Mouse (Mus musculus) intestine, embryonic 14.5 days (tissue): Measurements from ENCODE around the gene Hist1h2bh. TPM values are rescaled to one million over a fixed set of nuclear protein-coding genes. Genes with fewer than 3 reads are reported as not detected.
A peak's percentile ranks its signal among the peaks of the same experiment; 100 is the strongest.

ENCODE experiments used
- ATAC-seq: fragments of 200-750 bp; cut with Nextera tagmentation; replicated peaks from 2 replicates; pipeline ENCODE4 v1.8.0; 2017; ENCODE audit warnings: low read depth, moderate number of reproducible peaks, moderate TSS enrichment, moderate library complexity; ENCODE audit not compliant: low FRiP score, low TSS enrichment
- DNase-seq: peaks from one replicate; pipeline ENCODE4 v3.0.0-alpha.2; 2018; ENCODE audit warnings: low spot score
- H3K27ac ChIP-seq: fragments of 300-500 bp; sonication (generic); 2 replicates; pipeline ENCODE4 v1.5.1; 2014; ENCODE audit warnings: low read depth, mild to moderate bottlenecking, control low read depth
- H3K27me3 ChIP-seq: fragments of 300-500 bp; sonication (generic); replicated peaks from 2 replicates; pipeline ENCODE4 v1.6.1; 2014; ENCODE audit warnings: low read length, control low read depth; ENCODE audit not compliant: control insufficient read depth, insufficient read depth
- H3K36me3 ChIP-seq: fragments of 300-500 bp; sonication (generic); 2 replicates; pipeline ENCODE4 v1.6.1; 2014; ENCODE audit warnings: low read length, control low read depth; ENCODE audit not compliant: control insufficient read depth, insufficient read depth
- H3K4me1 ChIP-seq: fragments of 300-500 bp; sonication (generic); replicated peaks from 2 replicates; pipeline ENCODE4 v1.6.1; 2014; ENCODE audit warnings: low read length, control low read depth, mixed read lengths; ENCODE audit not compliant: control insufficient read depth, insufficient read depth
- H3K4me2 ChIP-seq: fragments of 300-500 bp; sonication (generic); 2 replicates; pipeline ENCODE4 v1.6.1; 2014; ENCODE audit warnings: low read length
- H3K4me3 ChIP-seq: fragments of 300-500 bp; sonication (generic); 2 replicates; pipeline ENCODE4 v1.5.1; 2014; ENCODE audit warnings: low read depth, low read length, control low read depth, mixed read lengths
- H3K9ac ChIP-seq: fragments of 300-500 bp; sonication (generic); 2 replicates; pipeline ENCODE4 v1.6.1; 2014; ENCODE audit warnings: mild to moderate bottlenecking, low read length
- H3K9me3 ChIP-seq: fragments of 300-500 bp; sonication (generic); 2 replicates; pipeline ENCODE4 v1.6.1; 2016; ENCODE audit warnings: low read length, control low read depth; ENCODE audit not compliant: control insufficient read depth
- WGBS: fragments of 180-500 bp; shearing (Covaris S2); extraction: QIAGEN DNeasy Blood & Tissue Kit; methylation state at CpG from one replicate; pipeline ENCODE4 v1.1.7; 2014; 5-methylcytosine and 5-hydroxymethylcytosine counted together
- polyA plus RNA-seq: library from polyadenylated mRNA; unstranded; fragments of >200 nt; fragmentation: Nextera tagmentation; extraction: Ambion mirVana; gene quantifications from 2 replicates; pipeline ENCODE4 v1.2.1, GENCODE M21; 2014

The Hist1h2bh gene
- polyA plus RNA-seq, 1 experiment from 2014 or later = 1.1 TPM

DNA sequence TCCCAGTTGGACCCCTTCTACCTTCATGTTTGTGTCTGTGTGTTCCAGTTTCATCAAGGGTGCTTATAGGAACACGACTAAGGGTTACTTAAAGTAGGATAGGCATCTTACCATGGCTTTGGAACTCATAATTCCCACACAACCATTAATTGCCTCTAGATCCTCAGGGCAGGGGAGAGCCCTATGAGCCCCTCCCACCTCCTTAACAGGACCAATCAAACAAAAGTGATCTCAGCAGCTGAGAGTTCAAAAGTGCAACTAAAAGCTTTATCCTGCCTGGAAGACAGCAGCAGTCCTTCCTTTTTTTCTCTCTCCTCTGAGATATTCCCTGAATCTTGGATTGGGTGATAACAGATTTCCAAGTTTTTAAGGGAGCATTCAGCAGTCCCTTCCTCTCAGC is 33.1 kb downstream of the Hist1h2bh start:
- H3K4me1 ChIP-seq = peaks cover 19% of the 10 kb centered on the region
- 23% methylated on average over 1 of the region's 1 CpGs for WGBS
- ATAC-seq = peak; percentile 55; the same call in 1 of the 2 replicates
- H3K4me3 ChIP-seq = no peak overlapping the region
- H3K9me3 ChIP-seq = no peaks in the 10 kb centered on the region
- no peaks in the 10 kb centered on the region for H3K27me3 ChIP-seq
- no peaks in the 10 kb centered on the region for H3K36me3 ChIP-seq
- DNase-seq = no peak
- peak overlapping the region; percentile 43; the same call in 1 of the 2 replicates for H3K27ac ChIP-seq
- H3K4me2 ChIP-seq = peak overlapping the region; percentile 22; the same call in 1 of the 2 replicates
- no peak overlapping the region for H3K9ac ChIP-seq

DNA sequence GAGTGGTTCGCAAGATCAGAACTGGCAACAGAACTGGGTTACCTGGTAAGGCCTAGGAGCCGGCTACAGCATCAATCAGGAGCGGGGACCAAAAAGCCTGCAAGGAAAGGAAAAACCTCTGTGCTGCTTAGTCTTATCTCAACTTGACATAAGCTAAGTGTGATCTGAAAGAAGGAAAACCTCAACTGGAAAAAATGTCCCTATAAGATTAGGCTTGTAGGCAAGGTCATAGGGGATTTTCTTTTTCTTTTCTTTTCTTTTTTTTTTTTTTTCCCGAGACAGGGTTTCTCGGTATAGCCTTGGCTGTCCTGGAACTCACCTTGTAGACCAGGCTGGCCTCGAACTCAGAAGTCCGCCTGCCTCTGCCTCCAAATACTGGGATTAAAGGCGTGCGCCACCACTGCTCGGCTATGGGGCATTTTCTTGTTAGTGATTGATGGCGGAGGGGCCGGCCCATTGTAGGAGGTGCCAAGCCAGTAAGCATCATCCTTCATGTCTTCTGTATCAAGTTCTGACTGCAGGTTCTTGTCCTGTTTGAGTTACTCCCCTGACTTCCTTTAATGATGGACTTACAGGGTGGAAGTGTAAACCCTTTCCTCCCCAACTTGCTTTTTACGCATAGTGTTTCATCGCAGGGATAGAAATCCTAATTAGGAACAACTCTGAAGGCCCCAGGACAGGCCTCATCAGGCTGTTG is 36.2 kb downstream of the Hist1h2bh start:
- Histone ChIP-seq H3K9ac (no peak overlapping the region), H3K27me3 (no peaks in the 10 kb centered on the region), H3K27ac (no peak overlapping the region), H3K4me3 (no peak overlapping the region), H3K4me2 (peak overlapping the region; percentile 51; the same call in 1 of the 2 replicates), H3K9me3 (no peaks in the 10 kb centered on the region), H3K4me1 (peaks cover 23% of the 10 kb centered on the region), H3K36me3 (no peaks in the 10 kb centered on the region)
- no peak for DNase-seq
- no peak for ATAC-seq
- 38% methylated on average over 14 of the region's 14 CpGs for WGBS

DNA sequence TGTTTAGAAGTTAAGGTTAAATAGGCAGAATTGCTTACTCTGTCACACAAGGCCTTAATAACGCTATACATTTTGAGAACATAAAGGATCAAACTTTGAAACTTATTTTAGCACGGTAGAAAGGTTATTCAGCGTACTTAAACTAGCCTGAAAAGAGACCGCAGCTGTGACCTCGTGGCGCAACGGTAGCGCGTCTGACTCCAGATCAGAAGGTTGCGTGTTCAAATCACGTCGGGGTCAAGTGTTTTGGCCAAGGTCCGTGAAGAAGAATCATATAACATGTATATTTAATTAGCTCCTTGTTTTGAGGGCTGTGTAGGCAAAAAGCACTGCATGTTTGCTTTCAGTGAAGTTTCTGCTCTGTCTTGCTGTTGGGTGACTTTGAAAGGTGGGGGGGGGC is 36.8 kb downstream of the Hist1h2bh start:
- H3K9ac ChIP-seq = no peak overlapping the region
- no peaks in the 10 kb centered on the region for H3K27me3 ChIP-seq
- peak; percentile 85 for DNase-seq
- no peak overlapping the region for H3K27ac ChIP-seq
- peaks cover 23% of the 10 kb centered on the region for H3K4me1 ChIP-seq
- WGBS = 11% methylated on average over 13 of the region's 13 CpGs
- no peak for ATAC-seq
- H3K36me3 ChIP-seq = no peaks in the 10 kb centered on the region
- peak overlapping the region; percentile 51 for H3K4me2 ChIP-seq
- H3K4me3 ChIP-seq = peak overlapping the region; percentile 17; the same call in 1 of the 2 replicates
- H3K9me3 ChIP-seq = no peaks in the 10 kb centered on the region

DNA sequence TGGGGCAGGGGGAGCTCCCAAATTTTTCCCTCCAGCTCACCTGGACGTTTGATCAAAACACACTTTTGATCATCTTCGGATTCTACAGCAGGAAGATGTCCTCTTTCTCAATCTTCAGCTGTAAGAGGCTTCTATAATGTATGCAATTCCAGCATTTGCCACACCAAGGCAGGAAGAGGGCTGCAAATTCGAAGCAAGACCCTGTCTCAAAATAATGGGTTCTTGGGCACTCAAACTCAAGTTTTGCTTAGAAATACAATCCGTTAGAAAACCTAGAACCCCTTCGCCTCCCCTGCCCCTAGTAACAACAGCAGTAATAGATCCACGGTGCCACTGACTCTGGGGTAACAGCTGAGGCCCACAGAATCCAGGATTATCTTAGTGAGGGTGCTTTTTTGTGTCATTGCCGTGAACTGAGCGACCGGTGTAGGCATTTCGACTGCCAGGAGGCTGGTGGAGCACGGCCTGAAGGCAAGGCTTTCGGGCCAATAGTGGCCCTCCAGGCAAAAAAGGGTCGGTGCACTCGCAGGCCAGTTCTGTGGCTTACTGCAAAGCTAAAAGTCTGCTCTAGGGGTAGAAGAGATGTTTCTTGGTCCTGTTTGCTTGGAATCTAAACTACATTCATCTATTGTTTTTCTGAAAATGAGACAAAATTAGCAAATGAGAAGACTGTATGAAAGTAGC is 37.4 kb downstream of the Hist1h2bh start:
- 12% methylated on average over 14 of the region's 14 CpGs for whole genome bisulfite sequencing
- Histone ChIP-seq H3K4me3 (peak overlapping the region; percentile 17), H3K9ac (no peak overlapping the region), H3K36me3 (no peaks in the 10 kb centered on the region), H3K27me3 (no peaks in the 10 kb centered on the region), H3K4me2 (peak overlapping the region; percentile 51), H3K9me3 (no peaks in the 10 kb centered on the region), H3K4me1 (peaks cover 22% of the 10 kb centered on the region), H3K27ac (no peak overlapping the region)
- ATAC-seq = no peak
- no peak for DNase-seq

DNA sequence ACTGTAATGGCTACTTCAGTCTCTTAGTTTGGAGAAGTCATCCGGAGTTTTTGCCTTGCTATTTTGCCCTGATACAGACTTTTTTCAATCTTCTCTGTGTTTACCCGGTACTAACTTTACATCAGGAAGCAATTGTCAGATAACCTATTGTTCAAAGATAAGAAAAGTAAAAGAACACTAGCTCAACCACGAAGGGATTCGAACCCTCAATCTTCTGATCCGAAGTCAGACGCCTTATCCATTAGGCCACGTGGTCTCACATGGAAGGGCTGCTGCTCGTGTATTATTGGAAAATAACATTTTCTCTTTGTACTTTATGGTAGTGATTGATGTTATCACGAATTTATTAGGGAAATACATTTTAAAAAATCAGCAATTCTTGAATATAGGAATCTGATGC is 39.4 kb downstream of the Hist1h2bh start:
- H3K4me1 ChIP-seq = peaks cover 19% of the 10 kb centered on the region
- WGBS = 7% methylated on average over 9 of the region's 9 CpGs
- DNase-seq = peak; percentile 80
- no peak overlapping the region for H3K27ac ChIP-seq
- peak overlapping the region; percentile 29; the same call in 1 of the 2 replicates for H3K4me2 ChIP-seq
- H3K27me3 ChIP-seq = no peaks in the 10 kb centered on the region
- ATAC-seq = no peak
- no peaks in the 10 kb centered on the region for H3K9me3 ChIP-seq
- no peak overlapping the region for H3K4me3 ChIP-seq
- no peak overlapping the region for H3K9ac ChIP-seq
- no peaks in the 10 kb centered on the region for H3K36me3 ChIP-seq

DNA sequence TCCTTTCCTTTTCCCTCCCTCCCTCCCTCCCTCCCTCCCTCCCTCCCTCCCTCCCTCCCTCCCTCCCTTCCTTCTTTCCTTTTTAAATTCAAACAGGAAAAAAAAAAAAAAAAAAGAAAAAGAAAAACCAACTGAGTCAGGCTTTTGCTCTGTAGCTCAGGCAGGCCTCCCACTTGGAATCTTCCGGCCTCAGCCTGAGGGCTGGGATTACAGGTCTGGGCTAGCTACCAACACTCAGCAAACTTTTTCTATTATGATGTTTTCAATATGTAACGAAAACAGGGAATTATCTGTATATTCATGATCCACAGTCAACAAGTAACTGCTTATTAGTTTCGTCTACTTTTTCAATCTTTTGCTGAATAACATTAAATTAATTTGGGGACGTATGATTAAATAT is 40.3 kb downstream of the Hist1h2bh start:
- H3K36me3 ChIP-seq = no peaks in the 10 kb centered on the region
- peaks cover 21% of the 10 kb centered on the region for H3K4me1 ChIP-seq
- DNase-seq = no peak
- H3K9me3 ChIP-seq = no peaks in the 10 kb centered on the region
- no peak for ATAC-seq
- WGBS = 54% methylated on average over 4 of the region's 4 CpGs
- no peak overlapping the region for H3K4me2 ChIP-seq
- no peak overlapping the region for H3K27ac ChIP-seq
- H3K27me3 ChIP-seq = no peaks in the 10 kb centered on the region
- no peak overlapping the region for H3K4me3 ChIP-seq
- no peak overlapping the region for H3K9ac ChIP-seq

DNA sequence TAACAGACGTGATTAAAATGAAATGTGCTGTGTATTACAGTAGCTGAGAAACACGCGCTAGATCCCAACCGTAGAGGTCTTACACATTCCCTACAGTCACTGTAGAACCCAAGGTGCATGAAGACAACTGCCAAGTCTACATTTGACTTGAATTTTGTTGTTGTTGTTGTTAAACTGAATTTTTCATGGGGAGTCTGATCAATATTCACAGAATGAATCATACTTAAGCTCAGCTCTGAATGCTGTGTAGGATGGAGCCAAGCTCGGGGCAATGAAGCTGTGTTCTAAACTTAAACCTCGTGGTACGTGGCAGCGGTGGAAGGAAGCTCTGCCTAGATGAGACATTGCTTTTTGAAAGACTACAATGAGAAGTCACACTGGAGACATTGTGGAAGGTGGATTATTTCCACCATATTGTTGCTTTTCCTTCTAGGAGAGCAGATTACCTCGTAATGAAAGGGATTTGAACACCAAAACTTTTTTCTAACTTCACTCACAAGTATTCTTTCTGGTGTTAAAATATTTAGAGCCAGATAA is 41.1 kb downstream of the Hist1h2bh start:
- ATAC-seq = no peak
- WGBS = 42% methylated on average over 9 of the region's 9 CpGs
- no peak overlapping the region for H3K27ac ChIP-seq
- no peaks in the 10 kb centered on the region for H3K36me3 ChIP-seq
- no peak overlapping the region for H3K9ac ChIP-seq
- H3K27me3 ChIP-seq = no peaks in the 10 kb centered on the region
- peak overlapping the region; percentile 42 for H3K4me2 ChIP-seq
- H3K9me3 ChIP-seq = no peaks in the 10 kb centered on the region
- peaks cover 24% of the 10 kb centered on the region for H3K4me1 ChIP-seq
- no peak overlapping the region for H3K4me3 ChIP-seq
- no peak for DNase-seq

DNA sequence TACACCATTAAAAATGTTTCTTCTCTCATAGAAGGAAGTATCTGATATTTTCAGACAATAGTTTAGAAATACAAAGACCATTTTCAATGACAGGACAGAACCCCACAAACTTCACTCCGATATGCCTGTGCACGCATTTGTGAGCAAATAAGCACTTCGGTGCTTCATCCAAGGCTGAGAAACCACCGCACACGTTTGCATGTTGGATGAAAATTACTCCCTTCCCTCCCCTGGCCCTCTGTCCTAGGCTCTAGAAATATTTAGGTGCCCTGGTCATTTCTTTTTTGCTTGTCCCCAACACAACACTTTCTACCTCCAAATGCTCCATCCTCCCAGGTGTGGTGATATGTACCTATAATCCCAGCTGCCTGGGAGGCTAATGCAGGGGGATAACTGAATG is 41.7 kb downstream of the Hist1h2bh start:
- H3K27ac ChIP-seq = no peak overlapping the region
- H3K9me3 ChIP-seq = no peaks in the 10 kb centered on the region
- H3K4me1 ChIP-seq = peaks cover 28% of the 10 kb centered on the region
- H3K36me3 ChIP-seq = no peaks in the 10 kb centered on the region
- 27% methylated on average over 5 of the region's 5 CpGs for WGBS
- no peaks in the 10 kb centered on the region for H3K27me3 ChIP-seq
- no peak for DNase-seq
- ATAC-seq = no peak
- no peak overlapping the region for H3K4me3 ChIP-seq
- no peak overlapping the region for H3K9ac ChIP-seq
- peak overlapping the region; percentile 42 for H3K4me2 ChIP-seq
